Mouse (Mus musculus) left cerebral cortex, postnatal 25 days (tissue): ENCODE results near the gene Papln. TPM values are rescaled to one million over a fixed set of nuclear protein-coding genes. Genes with fewer than 3 reads are reported as not detected.

Experiments
- DNase-seq, 2 experiments: peaks; one replicate each; pipeline ENCODE4 v3.0.0; 2022; ENCODE audit warnings: low spot score in 2 of 2, mixed read lengths in 1 of 2
- intact Hi-C: fragments of 180-260 bp; cut with DNase I; formaldehyde crosslinking; loops from one replicate; pipeline ENCODE4 v1.15.1; 2025
- total RNA-seq, 2 experiments: library from RNA; stranded (reverse); gene quantifications; 2 replicates each; pipeline ENCODE4 v1.2.3; 2021

The Papln gene
- total RNA-seq, 2 experiments from 2014 or later, result 7.3 to 9.4 TPM

DNA sequence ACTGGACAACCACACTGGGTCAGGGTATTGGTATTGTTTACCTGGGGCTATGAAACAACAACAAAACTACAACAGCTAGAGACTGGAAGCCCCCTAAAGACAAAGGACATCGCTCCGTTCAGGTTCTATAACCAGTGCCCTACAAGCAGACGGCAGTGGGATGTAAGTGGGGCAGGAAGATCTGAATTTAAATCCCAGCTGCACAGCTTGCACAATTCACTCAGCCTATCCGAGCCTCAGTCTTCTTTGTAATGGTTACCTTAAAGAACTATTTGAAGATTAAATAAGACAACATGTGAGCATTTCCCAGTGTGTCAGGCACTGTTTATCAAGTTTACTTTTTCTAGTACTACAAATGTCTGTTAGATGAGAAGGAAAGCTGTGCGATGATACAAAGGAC, 34.9 kb downstream of the Papln start:
- DNase-seq, result peak in 1 of 2 experiments; percentile 36
- intact Hi-C loops, result no loop called here

DNA sequence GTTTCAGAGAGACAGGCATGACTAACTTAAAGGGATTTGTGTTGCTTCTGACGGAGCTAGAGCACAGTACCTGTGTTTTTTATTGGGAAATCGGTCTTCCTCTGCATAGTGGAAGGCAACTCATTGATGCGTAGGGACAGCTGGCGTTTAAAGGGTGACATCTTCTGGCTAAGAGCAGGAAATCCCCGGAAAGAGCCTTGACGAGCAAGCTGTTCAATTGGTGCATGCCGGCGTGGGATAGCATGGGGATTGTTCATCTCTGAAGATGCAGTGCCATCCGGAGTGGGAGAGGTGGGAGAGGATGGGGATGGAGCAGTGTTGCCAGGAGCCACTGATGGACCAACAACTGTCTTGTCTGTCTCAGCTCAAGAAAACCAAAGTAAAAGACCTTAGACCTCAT, 37.5 kb downstream of the Papln start:
- peak; percentile 32 to 74 for DNase-seq
- intact Hi-C loops, result loop anchor here (5.0 kb wide), 1 partner anchor 89 kb away; no protein-coding TSS in a partner anchor

- DNase-seq, result no peak
- intact Hi-C loops, result loop anchor here (5.0 kb wide), 1 partner anchor 91 kb away; no protein-coding TSS in a partner anchor
Observed at GRCm38 (mm10) chr12:83803641-83804040, 40.2 kb downstream of the Papln start.

DNA sequence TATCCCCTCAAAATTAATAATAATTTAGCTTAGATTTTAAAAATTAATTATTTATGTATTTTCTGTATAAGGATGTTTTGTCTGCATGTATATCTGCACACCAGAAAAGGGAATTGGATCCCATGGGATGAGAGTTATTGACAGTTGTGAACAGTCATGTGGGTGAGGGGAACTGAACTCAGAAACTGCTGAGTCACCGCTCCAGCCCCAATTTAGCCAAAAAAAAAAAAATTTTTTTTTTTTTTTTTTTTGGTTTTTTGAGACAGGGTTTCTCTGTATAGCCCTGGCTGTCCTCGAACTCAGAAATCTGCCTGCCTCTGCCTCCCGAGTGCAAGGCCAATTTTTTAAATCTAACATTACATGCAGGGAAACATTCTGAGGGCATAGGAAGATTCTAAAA, 48.5 kb downstream of the Papln start:
- no peak for DNase-seq
- intact Hi-C loops, result no loop called here

GRCm38 (mm10) chr12:83816616-83817015, 53.2 kb downstream of the Papln start:
- intact Hi-C loops, result no loop called here
- DNase-seq, result no peak

GRCm38 (mm10) chr12:83830424-83830823, 67.0 kb downstream of the Papln start:
- intact Hi-C loops, result no loop called here
- no peak for DNase-seq

- no peak for DNase-seq
- intact Hi-C loops, result no loop called here
Observed at GRCm38 (mm10) chr12:83833979-83834378, 70.5 kb downstream of the Papln start.

DNA sequence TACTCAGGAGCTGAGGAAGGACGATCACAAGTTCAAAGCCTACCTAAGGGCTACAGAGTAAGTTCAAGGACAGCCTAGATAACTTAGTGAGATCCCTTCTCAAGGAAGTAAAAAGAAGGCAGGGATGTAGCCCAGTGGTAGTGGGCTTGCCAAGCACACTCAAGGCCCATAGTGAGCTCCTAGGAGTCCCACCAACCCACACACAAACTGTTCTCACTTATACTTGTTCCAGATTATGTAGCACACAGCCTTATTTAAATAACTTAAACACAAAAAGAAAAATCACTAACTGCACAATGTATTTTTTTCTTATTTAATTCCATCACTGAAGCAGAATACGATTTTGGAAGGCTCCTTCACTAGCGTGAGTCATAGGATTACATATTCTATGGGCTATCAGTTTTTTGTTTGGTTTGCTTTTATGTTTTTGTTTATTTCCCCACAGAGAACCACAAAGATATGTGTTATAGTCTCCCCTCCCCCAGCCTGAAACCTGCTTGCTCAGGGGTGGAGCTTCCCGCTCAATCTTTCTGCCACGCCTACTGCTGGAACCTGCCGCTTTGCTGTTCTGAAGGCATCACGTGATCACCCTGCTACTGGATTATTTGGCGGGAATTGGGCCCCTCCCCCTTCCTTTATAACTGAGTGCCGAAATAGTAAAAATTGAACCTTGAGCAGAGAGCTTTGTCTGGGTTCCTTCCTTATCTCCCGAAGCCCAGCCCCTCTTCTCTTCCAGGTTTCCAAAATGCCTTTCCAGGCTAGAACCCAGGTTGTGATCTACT, 78.2 kb downstream of the Papln start:
- intact Hi-C loops, result no loop called here
- DNase-seq, result peak in 1 of 2 experiments; percentile 73

Other genes with a start within 250 kb of the Papln start
- gene Dcaf4, start 243.2 kb upstream of the Papln start, total RNA-seq, result 10 to 100 TPM; 23.7 to 24.4 TPM
- 10 to 100 TPM; 44.1 to 47.6 TPM for gene Zfyve1, start 166.4 kb upstream of the Papln start, total RNA-seq
- gene Rbm25, start 132.4 kb upstream of the Papln start, total RNA-seq, result 100 to 1,000 TPM; 107 to 124 TPM
- gene Psen1, start 75.5 kb upstream of the Papln start, total RNA-seq, result 10 to 100 TPM; 64.9 to 68.1 TPM
- gene Numb, start 158.3 kb downstream of the Papln start, total RNA-seq, result 10 to 100 TPM; 68.3 to 74.5 TPM
- 10 to 100 TPM; 16.6 to 19.0 TPM for gene Riox1, start 187.0 kb downstream of the Papln start, total RNA-seq
- gene Heatr4, start 221.2 kb downstream of the Papln start, total RNA-seq, result not detected
- 10 to 100 TPM in 1 of 2 experiments, 1 to 10 TPM in 1; 9.5 to 12.5 TPM for gene Acot2, start 224.2 kb downstream of the Papln start, total RNA-seq
- 10 to 100 TPM; 10.3 to 13.8 TPM for gene Acot1, start 245.9 kb downstream of the Papln start, total RNA-seq